Mouse (Mus musculus): ENCODE results near the gene Ccdc78. TPM values are rescaled to one million over a fixed set of nuclear protein-coding genes. Genes with fewer than 3 reads are reported as not detected.
"Not testable (repeated sequence)": the region's sequence is repeated elsewhere in the genome, so short reads cannot be mapped to it uniquely, and the experiment has no call there.

Ccdc78 gene
- total RNA-seq (2021) = not detected

- intact Hi-C loops (cut with DNase I) = no loop called here
- DNase-seq = no peak
These were observed at the start of gene Ccdc78 for GRCm38 (mm10) chr17:25786280-25786679. TSS of gene Ccdc78 (plus strand) at chr17:25786580.

DNA sequence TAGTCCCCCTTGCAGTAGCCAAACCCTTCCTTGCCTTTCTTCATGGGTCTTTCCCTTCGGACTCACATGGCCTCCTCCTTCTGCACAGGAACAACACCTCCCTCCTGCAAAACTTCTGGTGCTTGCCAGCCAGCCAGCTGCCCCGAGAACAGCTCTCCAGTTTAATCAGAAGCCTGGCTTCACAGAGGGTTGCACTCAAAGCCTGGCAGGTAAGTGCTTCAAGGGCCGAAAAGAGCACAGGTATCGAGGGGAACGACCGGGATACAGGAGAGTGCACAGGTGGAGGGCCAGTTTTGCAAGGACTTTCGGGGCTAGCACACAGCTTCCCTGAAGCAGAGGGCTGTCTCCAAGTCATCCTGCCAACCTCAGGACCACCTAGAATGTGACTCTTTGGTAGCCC lies 47.5 kb upstream of the Ccdc78 start:
- intact Hi-C loops (cut with DNase I) = no loop called here
- no peak for DNase-seq

GRCm38 (mm10) chr17:25741471-25741870 lies 44.9 kb upstream of the Ccdc78 start:
- DNase-seq; intact Hi-C loops (cut with DNase I): not testable (repeated sequence)

DNA sequence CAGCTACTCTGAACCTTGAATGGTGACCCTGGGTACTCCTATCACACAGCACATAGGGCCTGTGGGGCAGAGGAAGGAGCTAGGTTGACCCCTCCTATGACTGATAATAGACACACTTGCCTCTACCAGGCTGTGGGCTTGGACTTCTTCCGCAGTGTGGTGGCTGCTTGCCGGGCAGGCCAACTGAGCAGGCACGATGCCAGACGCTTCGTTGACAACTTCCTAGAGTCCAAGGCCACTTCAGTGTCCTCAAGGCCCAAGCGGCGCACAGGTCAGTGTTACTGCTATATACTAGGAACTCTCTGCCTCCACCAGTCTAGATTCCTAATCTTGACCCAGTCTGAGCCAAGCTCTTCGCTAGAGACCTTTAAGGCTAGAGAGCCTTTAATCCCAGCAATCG lies 42.5 kb upstream of the Ccdc78 start:
- intact Hi-C loops (cut with DNase I) = no loop called here

DNA sequence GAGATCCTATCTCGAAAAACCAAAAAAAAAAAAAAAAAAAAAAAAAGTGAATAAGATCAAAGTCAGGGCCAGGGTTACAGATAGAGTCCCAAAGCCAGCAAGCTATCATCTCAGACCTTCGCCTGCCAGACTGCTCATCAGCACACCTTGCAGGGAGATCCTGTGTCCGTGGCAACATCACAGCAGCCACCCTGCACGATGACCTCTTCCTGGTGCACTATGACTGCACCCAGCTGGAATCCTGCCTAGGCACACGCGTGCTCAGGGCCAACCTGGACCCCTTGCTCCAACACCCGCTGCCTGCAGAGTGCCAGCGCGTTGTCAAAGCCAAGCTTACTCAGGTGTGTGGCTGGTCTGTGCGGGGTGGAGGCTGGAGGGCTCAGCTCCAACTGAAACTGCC lies 42.1 kb upstream of the Ccdc78 start:
- intact Hi-C loops (cut with DNase I) = no loop called here
- DNase-seq = no peak

More for the DNA sequence above, 42.5 kb upstream of the Ccdc78 start:
- DNase-seq = no peak

DNA sequence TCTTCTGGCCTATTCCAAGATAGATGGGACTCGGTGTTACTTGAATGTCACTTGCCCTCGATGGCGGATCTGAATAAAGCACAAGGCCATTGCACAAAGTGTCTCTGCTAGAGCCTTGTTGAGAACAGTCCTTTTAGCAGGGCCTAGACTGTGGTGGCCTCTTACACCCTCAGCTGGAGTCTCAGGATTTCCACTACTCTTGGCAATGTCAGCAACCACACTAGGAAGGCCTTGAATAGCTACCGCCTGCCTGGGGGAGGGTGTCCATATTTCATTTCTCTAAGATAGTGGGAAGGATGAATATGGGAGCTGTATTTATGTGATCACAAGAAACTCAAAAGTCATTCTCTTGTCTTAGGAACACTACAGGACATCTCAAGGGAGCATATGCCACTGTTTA lies 38.1 kb upstream of the Ccdc78 start:
- DNase-seq = no peak
- intact Hi-C loops (cut with DNase I) = no loop called here

GRCm38 (mm10) chr17:25749314-25749713 lies 37.1 kb upstream of the Ccdc78 start:
- DNase-seq = no peak
- intact Hi-C loops (cut with DNase I) = no loop called here

- DNase-seq = peak; percentile 75
- intact Hi-C loops (cut with DNase I) = no loop called here
These were observed 34.9 kb upstream of the Ccdc78 start for GRCm38 (mm10) chr17:25751446-25751845.

DNA sequence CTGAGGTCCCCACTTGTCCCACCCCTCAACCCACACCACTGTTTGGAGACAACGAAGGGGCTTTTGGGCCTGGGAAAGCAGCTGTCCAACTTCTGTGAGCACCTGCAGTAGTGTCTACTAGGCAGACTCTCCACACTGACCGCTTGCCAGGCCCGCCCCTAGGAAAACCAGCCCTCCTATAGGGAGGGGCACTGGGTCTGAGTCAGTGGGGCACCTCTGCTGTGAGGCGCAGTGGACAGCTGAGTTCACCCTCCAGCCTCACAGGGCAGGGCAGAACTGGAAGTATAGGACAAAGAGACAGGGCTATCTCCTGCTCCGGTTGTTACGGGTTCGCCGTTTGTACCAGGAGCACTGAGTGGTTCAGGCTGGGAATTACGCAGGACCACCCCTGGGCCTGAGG lies 32.1 kb upstream of the Ccdc78 start, which contains the start of gene Msln:
Gene Msln (minus strand): TSS at position 138 of the 400 bp plus-strand sequence.
- DNase-seq = no peak
- intact Hi-C loops (cut with DNase I) = no loop called here

DNA sequence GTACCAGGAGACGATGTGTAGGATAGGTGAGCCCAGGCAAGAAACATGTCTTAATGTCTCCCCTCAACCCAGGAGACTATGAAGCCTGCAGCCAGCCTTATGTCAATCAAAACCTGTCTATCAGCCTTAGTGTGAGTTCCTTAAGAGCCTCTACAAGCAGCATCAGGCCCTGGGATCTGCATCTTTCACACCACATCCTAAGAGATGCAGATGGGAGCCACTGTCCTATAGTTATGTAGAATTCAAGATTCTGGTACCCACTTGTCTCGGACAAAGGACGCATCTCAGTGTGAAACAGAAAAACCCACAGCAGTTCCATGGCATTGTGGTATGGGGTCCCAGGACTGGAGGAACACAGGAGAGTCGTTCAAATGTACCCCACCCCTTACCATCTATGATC lies 31.3 kb upstream of the Ccdc78 start:
- intact Hi-C loops (cut with DNase I) = no loop called here

GRCm38 (mm10) chr17:25755627-25756377 lies 30.6 kb upstream of the Ccdc78 start:
- DNase-seq = no peak
- intact Hi-C loops (cut with DNase I) = no loop called here

More for the DNA sequence above, 31.3 kb upstream of the Ccdc78 start:
- no peak for DNase-seq

DNA sequence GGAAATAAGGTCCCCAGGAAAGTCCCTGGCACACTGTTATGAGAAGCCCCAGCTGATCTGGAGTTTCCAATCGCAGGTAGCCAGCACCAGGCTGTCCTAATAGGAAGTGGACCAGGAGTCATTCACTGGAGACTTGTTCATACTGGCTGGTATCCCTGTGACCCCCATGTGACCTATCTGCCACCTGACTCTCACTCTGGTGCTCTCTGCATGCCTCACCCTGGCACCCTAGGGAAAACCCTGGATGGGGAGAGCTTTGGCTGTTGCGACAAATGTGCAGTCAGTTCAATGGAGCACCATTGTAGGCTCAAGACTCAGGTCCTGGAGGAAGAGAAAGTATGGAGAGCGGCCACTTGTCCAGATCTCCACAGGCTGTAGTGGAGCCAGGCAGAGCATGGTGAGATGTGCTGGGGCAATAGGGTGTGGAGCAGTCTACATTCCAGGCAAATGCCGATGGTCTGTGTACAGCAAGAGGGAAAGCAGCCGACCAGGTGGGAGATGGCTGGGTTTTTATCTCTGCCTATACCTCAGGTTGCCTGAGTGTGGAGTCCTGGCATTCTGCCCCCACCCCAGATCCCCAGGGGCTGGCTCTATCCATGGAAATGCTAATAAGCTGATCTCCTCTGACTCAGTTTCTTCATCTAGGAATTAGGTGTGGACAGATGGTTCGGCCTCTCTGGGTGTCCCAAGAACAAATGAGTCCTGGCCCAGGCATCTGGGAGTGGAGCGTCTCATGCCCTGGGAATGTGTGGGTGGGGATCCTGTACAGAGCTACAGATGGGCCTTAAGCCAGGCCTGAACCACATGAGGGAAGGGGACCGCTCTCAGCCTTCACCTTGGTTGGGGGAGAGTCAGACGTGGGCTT lies 29.8 kb upstream of the Ccdc78 start:
- intact Hi-C loops (cut with DNase I) = no loop called here
- no peak for DNase-seq

- intact Hi-C loops (cut with DNase I) = no loop called here
- no peak for DNase-seq
These were observed 28.7 kb upstream of the Ccdc78 start for GRCm38 (mm10) chr17:25757691-25758090.

DNA sequence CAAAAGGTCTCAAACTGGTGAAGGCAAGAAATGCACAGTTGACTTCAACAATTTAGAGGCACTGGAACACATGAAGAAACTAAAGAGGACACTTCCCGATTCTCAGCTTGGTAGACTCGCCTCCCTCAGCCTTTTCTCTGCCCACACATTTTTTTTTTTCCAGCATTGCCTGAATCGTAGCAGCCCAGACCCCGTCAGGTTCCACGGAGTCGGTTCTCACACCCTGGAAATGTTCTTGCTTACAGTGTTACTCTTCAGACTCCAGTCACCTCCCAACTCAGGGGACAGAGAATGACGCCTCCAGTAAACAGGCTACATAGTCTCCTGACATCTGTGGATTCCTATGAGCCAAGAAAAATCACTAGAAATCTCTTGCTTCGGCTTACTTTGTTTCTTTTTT lies 26.2 kb upstream of the Ccdc78 start:
- DNase-seq = no peak
- intact Hi-C loops (cut with DNase I) = no loop called here

DNA sequence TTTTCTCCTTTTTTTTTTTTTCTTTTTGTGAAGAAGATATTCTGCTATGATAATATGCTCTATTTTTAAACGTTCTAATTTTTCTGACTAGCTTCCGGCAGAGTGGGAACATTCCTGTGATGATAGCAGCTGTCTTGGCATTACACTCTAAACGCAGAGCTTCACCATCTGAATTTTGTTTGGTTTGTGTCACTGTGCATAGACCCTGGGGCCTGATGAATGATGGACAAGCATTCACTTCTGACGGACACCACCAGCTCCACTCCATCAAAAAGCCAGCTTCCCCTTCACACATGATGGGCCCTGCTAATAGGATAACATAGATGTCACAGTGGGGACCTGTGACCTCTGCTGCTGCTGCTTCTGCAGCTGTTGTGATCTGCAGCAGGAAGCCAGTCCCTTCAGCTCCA lies 24.8 kb upstream of the Ccdc78 start:
- intact Hi-C loops (cut with DNase I) = no loop called here
- DNase-seq = no peak

- intact Hi-C loops (cut with DNase I) = no loop called here
- DNase-seq = no peak
These were observed 23.8 kb upstream of the Ccdc78 start for GRCm38 (mm10) chr17:25762591-25762990.

DNA sequence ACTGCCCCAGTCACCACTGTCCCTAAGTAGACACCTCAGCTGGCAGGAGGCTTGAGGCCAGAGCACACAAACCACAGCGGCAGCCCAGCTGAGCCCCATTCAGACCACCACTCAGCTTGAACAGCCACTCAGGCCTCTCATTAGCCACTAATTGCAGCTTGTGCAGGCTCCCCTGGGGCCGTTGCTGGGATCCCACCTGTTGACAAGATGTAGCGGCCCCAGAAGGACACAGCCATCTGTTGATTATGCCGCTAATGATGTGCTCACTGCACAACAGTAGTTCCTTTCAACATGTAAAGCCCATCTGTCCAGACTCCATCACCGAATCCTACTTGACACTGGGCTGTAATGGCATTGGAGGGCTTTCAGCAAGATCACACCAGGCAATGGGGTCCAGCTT lies 20.5 kb upstream of the Ccdc78 start:
- intact Hi-C loops (cut with DNase I) = no loop called here
- no peak for DNase-seq

DNA sequence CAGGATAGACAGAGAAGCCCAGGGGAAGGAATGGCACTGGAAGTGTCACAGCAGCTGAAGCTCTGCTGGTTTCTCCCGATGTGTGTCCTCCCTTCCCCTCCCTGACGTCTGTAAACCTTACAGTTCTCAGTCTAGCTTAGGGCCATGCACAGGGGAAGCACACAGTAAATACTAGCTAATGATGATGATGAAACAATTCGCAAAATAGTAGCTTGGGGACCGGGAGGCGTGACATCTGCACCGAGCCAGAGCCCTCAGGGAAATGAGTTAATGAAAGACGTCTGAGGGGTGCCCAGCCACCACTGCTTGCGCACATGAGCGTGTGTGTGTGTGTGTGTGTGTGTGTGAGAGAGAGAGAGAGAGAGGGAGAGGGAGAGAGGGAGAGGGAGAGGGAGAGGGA lies 17.0 kb upstream of the Ccdc78 start:
- no peak for DNase-seq
- intact Hi-C loops (cut with DNase I) = no loop called here

DNA sequence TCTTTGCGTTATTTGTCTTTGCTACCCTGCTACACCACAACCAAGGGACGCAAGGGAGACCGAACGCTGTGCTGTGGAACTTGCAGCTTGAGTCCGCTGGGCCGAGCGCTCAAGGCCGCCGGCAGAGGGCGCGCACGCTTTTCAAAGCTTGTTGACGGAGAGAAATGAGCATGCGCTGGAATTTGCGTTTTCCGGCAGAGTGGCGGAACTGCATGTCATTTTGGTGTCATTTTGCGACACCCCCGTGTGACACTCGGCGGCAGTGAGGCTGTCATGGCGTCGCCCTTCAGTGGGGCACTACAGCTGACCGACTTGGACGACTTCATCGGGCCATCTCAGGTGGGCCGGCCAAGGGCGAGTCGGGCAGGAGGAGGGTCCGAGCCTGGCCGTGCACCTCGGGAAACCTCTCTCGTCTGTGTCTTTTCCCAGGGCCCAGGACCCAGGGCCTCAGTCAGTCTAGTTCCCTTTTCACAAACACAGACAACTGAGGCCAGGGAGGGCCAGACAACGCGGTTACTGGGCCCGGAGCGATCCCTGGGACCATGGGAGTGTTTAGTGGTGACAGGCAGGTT lies 12.7 kb upstream of the Ccdc78 start, which contains the start of gene Narfl:
Gene Narfl (plus strand): TSS at position 228 of the 572 bp plus-strand sequence.
- intact Hi-C loops (cut with DNase I) = no loop called here
- DNase-seq = peak; percentile 99

- no peak for DNase-seq
- intact Hi-C loops (cut with DNase I) = no loop called here
These were observed 10.9 kb upstream of the Ccdc78 start for GRCm38 (mm10) chr17:25775318-25776062.

DNA sequence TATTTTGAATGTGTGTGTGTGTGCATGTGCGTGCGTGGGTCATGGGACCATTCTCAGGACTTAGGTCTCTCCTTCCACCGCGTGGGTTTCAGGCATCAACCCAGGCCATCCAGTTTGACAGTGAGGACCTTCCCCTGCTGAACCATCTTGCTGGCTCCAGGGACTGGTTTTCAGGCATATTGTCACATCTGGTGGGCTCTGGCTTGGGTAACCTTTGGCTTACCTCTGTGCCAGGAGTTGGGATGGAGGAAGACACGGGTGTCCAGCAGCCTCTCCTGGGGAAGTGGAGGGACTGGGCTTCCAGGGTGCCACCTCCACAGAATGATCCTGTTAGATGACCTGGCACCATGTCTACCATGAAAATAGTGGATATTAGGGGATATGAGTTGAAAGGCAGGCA lies 8.4 kb upstream of the Ccdc78 start:
- no peak for DNase-seq
- intact Hi-C loops (cut with DNase I) = no loop called here
